Mouse (Mus musculus) bone marrow, adult 2 months (tissue): Measurements from ENCODE around the gene Pnn.

Experiments
- CTCF ChIP-seq: fragments of 200-500 bp; IDR thresholded peaks from 2 replicates; pipeline ENCODE4 v1.5.1; 2011; ENCODE audit warnings: low read length, control low read depth; ENCODE audit not compliant: control insufficient read depth, insufficient read depth
- POLR2A ChIP-seq: fragments of 200-500 bp; IDR thresholded peaks from 2 replicates; pipeline ENCODE4 v1.6.1; 2011; ENCODE audit warnings: low read depth, mild to moderate bottlenecking, control low read depth, low read length, borderline replicate concordance; ENCODE audit not compliant: control insufficient read depth

DNA sequence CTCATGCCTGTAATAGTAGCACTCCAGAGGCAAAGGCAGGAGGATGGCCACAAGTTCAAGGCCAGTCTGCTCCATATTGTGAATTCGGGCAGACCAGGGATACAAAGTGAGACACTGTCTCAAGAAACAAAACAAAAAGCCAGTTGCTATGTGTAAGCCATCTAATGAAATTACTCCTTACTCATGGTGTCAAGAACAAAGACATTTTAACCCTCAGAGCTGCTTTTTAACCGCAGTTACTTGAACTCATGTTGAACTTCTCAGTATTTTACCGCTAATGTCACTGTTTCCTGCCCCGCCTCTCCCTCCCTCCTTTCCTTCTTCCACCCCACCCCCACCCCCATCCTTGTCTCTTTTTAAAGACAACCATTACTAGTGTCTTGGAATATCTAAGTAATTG, 45.4 kb upstream of the Pnn start:
- TF ChIP-seq CTCF: no peak
- TF ChIP-seq POLR2A: no peak
